Mouse (Mus musculus) CH12.LX (cell line): ENCODE results near the gene Gm37240.

ENCODE experiments used
- BHLHE40 ChIP-seq: IDR thresholded peaks from 2 replicates; pipeline ENCODE4 v1.6.1; 2011; ENCODE audit warnings: mild to moderate bottlenecking, low read depth, low read length, improper control_type of control experiment
- CTCF ChIP-seq, 2 experiments: IDR thresholded peaks in 1 of 2; conservative IDR thresholded peaks in 1 of 2; 2 replicates each; pipeline ENCODE4 v1.5.1; 2011 to 2012; ENCODE audit warnings: low read depth in 2 of 2, low read length in 2 of 2, improper control_type of control experiment in 1 of 2, inconsistent platforms in 1 of 2, mild to moderate bottlenecking in 1 of 2, moderate library complexity in 1 of 2
- E2F4 ChIP-seq: IDR thresholded peaks from 2 replicates; pipeline ENCODE4 v1.6.1; 2011; ENCODE audit warnings: low read depth, low read length, improper control_type of control experiment; ENCODE audit not compliant: insufficient replicate concordance
- EP300 ChIP-seq: IDR thresholded peaks from 2 replicates; pipeline ENCODE4 v1.6.1; 2011; ENCODE audit warnings: low read length, improper control_type of control experiment
- ETS1 ChIP-seq: conservative IDR thresholded peaks from 2 replicates; pipeline ENCODE4 v1.6.1; 2012; ENCODE audit warnings: low read depth, mild to moderate bottlenecking, inconsistent platforms, low read length, improper control_type of control experiment, moderate library complexity
- JUN ChIP-seq: IDR thresholded peaks from 2 replicates; pipeline ENCODE4 v1.6.1; 2011; ENCODE audit warnings: low read depth, mild to moderate bottlenecking, low read length, improper control_type of control experiment, moderate library complexity; ENCODE audit not compliant: insufficient read depth
- MEF2A ChIP-seq: IDR thresholded peaks from 2 replicates; pipeline ENCODE4 v1.6.1; 2014; ENCODE audit warnings: low read depth, mild to moderate bottlenecking, inconsistent platforms, low read length, improper control_type of control experiment, borderline replicate concordance
- MXI1 ChIP-seq: IDR thresholded peaks from 2 replicates; pipeline ENCODE4 v1.6.1; 2011; ENCODE audit warnings: mild to moderate bottlenecking, low read depth, low read length, improper control_type of control experiment
- MYC ChIP-seq: IDR thresholded peaks from 2 replicates; pipeline ENCODE4 v1.6.1; 2011; ENCODE audit warnings: low read depth, mild to moderate bottlenecking, improper control_type of control experiment, low read length
- POLR2A ChIP-seq: IDR thresholded peaks from 2 replicates; pipeline ENCODE4 v1.6.1; 2011; ENCODE audit warnings: low read depth, mild to moderate bottlenecking, improper control_type of control experiment, low read length
- RCOR1 ChIP-seq: conservative IDR thresholded peaks from 2 replicates; pipeline ENCODE4 v1.6.1; 2012; ENCODE audit warnings: low read depth, mild to moderate bottlenecking, inconsistent platforms, low read length, improper control_type of control experiment
- USF1 ChIP-seq: IDR thresholded peaks from 2 replicates; pipeline ENCODE4 v1.6.1; 2014; ENCODE audit warnings: low read depth, mild to moderate bottlenecking, inconsistent platforms, low read length, improper control_type of control experiment

DNA sequence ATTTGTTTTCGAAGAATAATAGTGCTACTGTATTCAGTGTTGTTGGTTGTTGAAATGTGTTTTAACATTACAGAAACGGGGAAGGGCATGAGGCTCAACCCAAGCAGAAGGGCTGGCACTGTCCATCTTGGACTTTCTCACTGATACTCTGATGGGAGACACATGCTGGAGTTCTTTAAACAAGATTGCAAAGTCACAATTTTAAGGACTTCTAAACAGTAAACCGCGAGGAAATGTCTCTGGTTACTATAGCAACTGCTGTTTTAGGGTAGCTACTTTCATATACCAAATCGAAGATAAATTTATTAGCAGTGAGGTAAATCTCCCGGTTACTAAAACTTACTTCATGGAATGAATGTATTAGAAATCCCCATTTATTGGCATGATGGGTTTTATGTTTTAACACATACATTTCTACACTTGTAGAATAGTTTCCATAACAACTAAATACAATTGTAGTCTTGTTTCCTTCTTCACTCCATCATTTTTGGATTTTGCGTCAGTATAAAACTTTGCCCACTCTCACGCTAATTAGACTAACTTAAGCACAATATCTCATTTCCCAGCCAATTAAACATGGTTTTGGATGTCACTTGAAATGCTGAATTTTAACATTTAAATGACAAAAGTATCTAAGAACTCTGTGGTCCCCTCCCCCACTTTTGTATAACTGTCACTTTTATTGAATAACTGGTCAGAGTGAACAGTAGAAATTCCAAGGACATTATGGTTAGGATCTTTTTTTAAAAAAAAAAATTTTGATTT lies 932.1 kb downstream of the Gm37240 start:
- TF ChIP-seq MYC: no peak
- no peak for TF ChIP-seq CTCF (conservative IDR thresholded peaks at IDR 0.05 in 1 of 2, IDR thresholded peaks at IDR 0.05 in 1 of 2; ENCODE audit: low read depth in 2 of 2, low read length in 2 of 2)
- no peak for TF ChIP-seq ETS1
- no peak for TF ChIP-seq USF1
- no peak for TF ChIP-seq JUN
- no peak for TF ChIP-seq RCOR1
- no peak for TF ChIP-seq POLR2A
- no peak for TF ChIP-seq EP300
- TF ChIP-seq E2F4: no peak
- no peak for TF ChIP-seq MEF2A
- no peak for TF ChIP-seq MXI1
- no peak for TF ChIP-seq BHLHE40
